Mouse (Mus musculus) right cerebral cortex, postnatal 10 days (tissue): ENCODE measurements around the gene Wt1.

Experiments used
- DNase-seq, 2 experiments: peaks; one replicate each; pipeline ENCODE4 v3.0.0; 2021; ENCODE audit warnings: low spot score in 2 of 2

Gene Wt1

GRCm38 (mm10) chr2:105126691-105127530 lies 582 bp downstream of the Wt1 start:
- DNase-seq = no peak

GRCm38 (mm10) chr2:105127531-105128480 lies 1.5 kb downstream of the Wt1 start:
- DNase-seq = no peak

GRCm38 (mm10) chr2:105128564-105128963 lies 2.2 kb downstream of the Wt1 start:
- no peak for DNase-seq

- DNase-seq = no peak
Observed at GRCm38 (mm10) chr2:105130351-105131060, 4.2 kb downstream of the Wt1 start.

GRCm38 (mm10) chr2:105131061-105131810 lies 4.9 kb downstream of the Wt1 start:
- no peak for DNase-seq

- DNase-seq = no peak
Observed at GRCm38 (mm10) chr2:105131811-105132100, 5.4 kb downstream of the Wt1 start.

GRCm38 (mm10) chr2:105132300-105132699 lies 6.0 kb downstream of the Wt1 start:
- DNase-seq = no peak

GRCm38 (mm10) chr2:105132933-105133795 lies 6.8 kb downstream of the Wt1 start:
- DNase-seq = no peak

GRCm38 (mm10) chr2:105134296-105134695 lies 8.0 kb downstream of the Wt1 start:
- DNase-seq = peak; percentile 54 to 56

- no peak for DNase-seq
Observed at GRCm38 (mm10) chr2:105139471-105139870, 13.1 kb downstream of the Wt1 start.

- DNase-seq = no peak
Observed at GRCm38 (mm10) chr2:105141371-105141770, 15.0 kb downstream of the Wt1 start.

- no peak for DNase-seq
Observed at GRCm38 (mm10) chr2:105143731-105144130, 17.4 kb downstream of the Wt1 start.

- DNase-seq = no peak
Observed at GRCm38 (mm10) chr2:105151544-105151943, 25.2 kb downstream of the Wt1 start.

- DNase-seq = no peak
Observed at GRCm38 (mm10) chr2:105153046-105153445, 26.7 kb downstream of the Wt1 start.

- DNase-seq = no peak
Observed at GRCm38 (mm10) chr2:105160949-105161348, 34.6 kb downstream of the Wt1 start.

- no peak for DNase-seq
Observed at GRCm38 (mm10) chr2:105162763-105163162, 36.4 kb downstream of the Wt1 start.

GRCm38 (mm10) chr2:105168137-105168536 lies 41.8 kb downstream of the Wt1 start:
- no peak for DNase-seq

- no peak for DNase-seq
Observed at GRCm38 (mm10) chr2:105174254-105174653, 47.9 kb downstream of the Wt1 start.

GRCm38 (mm10) chr2:105178871-105179270 lies 52.5 kb downstream of the Wt1 start:
- DNase-seq = no peak

- DNase-seq = no peak
Observed at GRCm38 (mm10) chr2:105182501-105182900, 56.2 kb downstream of the Wt1 start.
